Mouse (Mus musculus): ENCODE measurements at regions not wholly inside any gene's neighbourhood (a gene's known extent, or its start where the extent isn't known, plus 50 kb on each side); places are given as distances from the start of the nearest gene placed in this dataset.
A peak's percentile ranks its signal among the peaks of the same experiment; 100 is the strongest.

- peak in 1 of 2 experiments; percentile 28 for DNase-seq (ENCODE audit: extremely low spot score in 1 of 2, low spot score in 1 of 2)
Measured at GRCm38 (mm10) chr14:105783428-105783827, 113.2 kb downstream of the Spry2 start.

- no peak for DNase-seq (ENCODE audit: extremely low spot score in 1 of 2, low spot score in 1 of 2)
Measured at GRCm38 (mm10) chr14:105779760-105780159, 116.9 kb downstream of the Spry2 start.

- DNase-seq (ENCODE audit: extremely low spot score in 1 of 2, low spot score in 1 of 2): peak; percentile 50 to 84
Measured at GRCm38 (mm10) chr14:105779349-105779748, 117.3 kb downstream of the Spry2 start.

GRCm38 (mm10) chr14:105773674-105774073, 122.9 kb downstream of the Spry2 start:
- DNase-seq (ENCODE audit: extremely low spot score in 1 of 2, low spot score in 1 of 2): no peak

- DNase-seq (ENCODE audit: extremely low spot score in 1 of 2, low spot score in 1 of 2): no peak
Measured at GRCm38 (mm10) chr14:105767100-105767499, 129.5 kb downstream of the Spry2 start.

- DNase-seq (ENCODE audit: extremely low spot score in 1 of 2, low spot score in 1 of 2): no peak
Measured at GRCm38 (mm10) chr14:105752509-105753375, 143.9 kb downstream of the Spry2 start.

- no peak for DNase-seq (ENCODE audit: extremely low spot score in 1 of 2, low spot score in 1 of 2)
Measured at GRCm38 (mm10) chr14:105751762-105752161, 144.9 kb downstream of the Spry2 start.

- no peak for DNase-seq (ENCODE audit: extremely low spot score in 1 of 2, low spot score in 1 of 2)
Measured at GRCm38 (mm10) chr14:105744578-105744977, 152.0 kb downstream of the Spry2 start.

GRCm38 (mm10) chr14:105744125-105744524, 152.5 kb downstream of the Spry2 start:
- peak in 1 of 2 experiments; percentile 47 for DNase-seq (ENCODE audit: extremely low spot score in 1 of 2, low spot score in 1 of 2)

- DNase-seq (ENCODE audit: extremely low spot score in 1 of 2, low spot score in 1 of 2): peak in 1 of 2 experiments; percentile 73
Measured at GRCm38 (mm10) chr14:105740889-105741288, 155.7 kb downstream of the Spry2 start.

- no peak for DNase-seq (ENCODE audit: extremely low spot score in 1 of 2, low spot score in 1 of 2)
Measured at GRCm38 (mm10) chr14:105738568-105738967, 158.1 kb downstream of the Spry2 start.

GRCm38 (mm10) chr14:105736352-105736751, 160.3 kb downstream of the Spry2 start:
- DNase-seq (ENCODE audit: extremely low spot score in 1 of 2, low spot score in 1 of 2): no peak

GRCm38 (mm10) chr14:105734291-105734690, 162.3 kb downstream of the Spry2 start:
- DNase-seq (ENCODE audit: extremely low spot score in 1 of 2, low spot score in 1 of 2): no peak

- DNase-seq (ENCODE audit: extremely low spot score in 1 of 2, low spot score in 1 of 2): peak in 1 of 2 experiments; percentile 60
Measured at GRCm38 (mm10) chr14:105733013-105733728, 163.4 kb downstream of the Spry2 start.

GRCm38 (mm10) chr14:105732221-105733012, 164.2 kb downstream of the Spry2 start:
- DNase-seq (ENCODE audit: extremely low spot score in 1 of 2, low spot score in 1 of 2): peak; percentile 81 to 86

- DNase-seq (ENCODE audit: extremely low spot score in 1 of 2, low spot score in 1 of 2): peak in 1 of 2 experiments; percentile 51
Measured at GRCm38 (mm10) chr14:105730786-105731185, 165.8 kb downstream of the Spry2 start.

- no peak for DNase-seq (ENCODE audit: extremely low spot score in 1 of 2, low spot score in 1 of 2)
Measured at GRCm38 (mm10) chr14:105728841-105729240, 167.8 kb downstream of the Spry2 start.

GRCm38 (mm10) chr14:105725741-105726140, 170.9 kb downstream of the Spry2 start:
- no peak for DNase-seq (ENCODE audit: extremely low spot score in 1 of 2, low spot score in 1 of 2)

GRCm38 (mm10) chr14:105722923-105723322, 173.7 kb downstream of the Spry2 start:
- DNase-seq (ENCODE audit: extremely low spot score in 1 of 2, low spot score in 1 of 2): no peak

- DNase-seq (ENCODE audit: extremely low spot score in 1 of 2, low spot score in 1 of 2): no peak
Measured at GRCm38 (mm10) chr14:105721576-105721975, 175.0 kb downstream of the Spry2 start.

All from frontal cortex, adult 2 months (tissue).